Mouse (Mus musculus): ENCODE measurements at regions not wholly inside any gene's neighbourhood (a gene's known extent, or its start where the extent isn't known, plus 50 kb on each side); places are given as distances from the start of the nearest gene placed in this dataset.

DNA sequence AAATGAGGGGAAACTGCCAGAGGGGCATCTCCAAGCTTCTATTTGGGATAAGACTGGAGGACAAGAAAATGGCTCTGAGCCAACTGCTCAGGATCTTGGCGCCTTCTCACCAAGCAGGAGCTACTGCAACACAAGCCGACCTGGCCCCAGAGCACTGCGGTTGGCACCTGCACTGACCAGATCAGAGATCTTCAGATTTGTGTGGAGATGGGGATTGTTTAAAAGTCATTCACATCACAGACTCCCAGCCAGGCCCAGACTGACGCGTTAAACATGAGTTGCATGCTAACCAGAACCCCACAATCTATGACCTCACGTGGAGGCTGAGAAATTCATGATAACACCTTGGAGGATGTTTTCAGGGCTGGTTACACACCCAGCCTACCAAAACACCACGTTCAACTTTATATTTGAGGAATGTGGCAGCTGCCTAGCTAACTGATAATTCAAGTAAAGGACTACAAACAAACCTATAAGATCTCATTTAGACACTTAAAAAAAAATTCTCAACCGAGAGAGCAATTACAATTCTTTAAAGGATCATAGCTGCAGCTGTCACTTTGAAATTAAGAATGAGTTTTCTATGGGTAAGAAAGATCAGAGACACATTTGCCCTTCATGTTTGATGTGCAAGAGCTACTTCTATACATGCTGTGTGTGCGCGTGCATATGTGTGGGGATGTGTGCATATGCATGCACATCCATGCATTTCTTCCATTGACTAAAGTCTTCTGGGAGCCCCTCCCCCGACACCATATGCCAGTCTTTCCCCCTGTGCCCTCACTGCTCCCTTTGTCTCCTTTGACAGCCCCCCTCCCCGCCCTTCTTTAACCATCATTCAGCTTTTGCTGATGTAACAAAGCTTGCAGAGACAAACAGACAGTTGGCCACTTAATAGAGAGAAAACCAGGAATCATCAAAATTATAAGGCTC is 484.8 kb upstream of the Cited2 start:
- Histone ChIP-seq H3K4me2 (ENCODE audit: low read depth, low read length) (no peak overlapping the region), H3K9me3 (replicated peaks; ENCODE audit: control insufficient read depth, low read length) (no peaks in the 10 kb centered on the region), H3K27me3 (ENCODE audit: control insufficient read depth, insufficient read depth, low read length) (no peaks in the 10 kb centered on the region), H3K4me3 (ENCODE audit: low read length) (no peak overlapping the region), H3K27ac (ENCODE audit: low read length) (no peak overlapping the region), H3K4me1 (ENCODE audit: control insufficient read depth, insufficient read depth, low read length) (peaks cover 13% of the 10 kb centered on the region), H3K9ac (ENCODE audit: low read length) (no peak overlapping the region), H3K36me3 (ENCODE audit: control insufficient read depth, insufficient read depth) (no peaks in the 10 kb centered on the region)
- ATAC-seq (replicated peaks; ENCODE audit: extremely low read depth, insufficient read depth, low FRiP score): no peak
- WGBS: 69% methylated on average over 12 of the region's 12 CpGs

DNA sequence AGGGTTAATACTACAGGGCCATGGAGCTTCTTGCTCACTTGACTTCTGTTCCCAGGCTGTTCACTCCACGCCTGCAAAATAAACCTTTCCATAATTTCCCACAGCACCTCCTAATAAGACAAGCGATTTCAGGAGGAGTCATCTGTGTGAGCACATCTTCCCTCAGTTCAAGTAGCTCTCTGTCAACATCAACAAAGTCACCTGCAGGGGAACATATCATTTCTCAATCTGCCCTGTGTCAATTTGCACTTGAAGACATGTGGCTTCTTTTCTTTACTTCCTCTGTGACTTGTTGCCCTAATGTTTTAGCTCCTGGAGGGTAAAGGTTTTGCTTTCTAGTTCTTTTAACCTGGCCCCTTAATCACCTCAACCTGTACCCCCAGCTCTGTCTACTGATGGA is 474.7 kb upstream of the Cited2 start:
- ATAC-seq (replicated peaks; ENCODE audit: extremely low read depth, insufficient read depth, low FRiP score): no peak
- Histone ChIP-seq H3K27ac (ENCODE audit: low read length) (no peak overlapping the region), H3K4me2 (ENCODE audit: low read depth, low read length) (no peak overlapping the region), H3K4me3 (ENCODE audit: low read length) (no peak overlapping the region), H3K27me3 (ENCODE audit: control insufficient read depth, insufficient read depth, low read length) (no peaks in the 10 kb centered on the region), H3K36me3 (ENCODE audit: control insufficient read depth, insufficient read depth) (no peaks in the 10 kb centered on the region), H3K4me1 (ENCODE audit: control insufficient read depth, insufficient read depth, low read length) (no peaks in the 10 kb centered on the region), H3K9ac (ENCODE audit: low read length) (no peak overlapping the region), H3K9me3 (replicated peaks; ENCODE audit: control insufficient read depth, low read length) (no peaks in the 10 kb centered on the region)
- WGBS: 60% methylated on average over 2 of the region's 2 CpGs

DNA sequence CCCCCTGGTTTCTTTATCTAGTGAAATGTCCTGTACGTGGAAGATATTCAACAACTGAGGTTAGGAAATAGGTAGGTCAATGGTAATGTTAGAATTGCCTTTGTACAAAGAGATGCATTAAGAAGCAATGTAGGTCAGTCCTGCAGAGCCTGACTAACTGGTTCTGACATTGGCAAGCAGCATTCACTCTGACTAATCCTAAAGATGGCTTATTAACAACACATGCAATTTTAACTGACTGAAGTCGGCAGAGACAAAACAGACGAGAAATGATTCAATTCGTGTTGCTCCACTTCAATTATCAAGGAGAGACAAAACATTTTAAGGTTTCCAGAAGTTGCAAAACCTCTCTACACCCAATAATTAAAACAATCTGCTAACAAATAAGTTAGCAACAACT is 470.0 kb upstream of the Cited2 start:
- ATAC-seq (replicated peaks; ENCODE audit: extremely low read depth, insufficient read depth, low FRiP score): no peak
- Histone ChIP-seq H3K9ac (ENCODE audit: low read length) (no peak overlapping the region), H3K27me3 (ENCODE audit: control insufficient read depth, insufficient read depth, low read length) (no peaks in the 10 kb centered on the region), H3K36me3 (ENCODE audit: control insufficient read depth, insufficient read depth) (no peaks in the 10 kb centered on the region), H3K4me1 (ENCODE audit: control insufficient read depth, insufficient read depth, low read length) (no peaks in the 10 kb centered on the region), H3K4me2 (ENCODE audit: low read depth, low read length) (no peak overlapping the region), H3K9me3 (replicated peaks; ENCODE audit: control insufficient read depth, low read length) (no peaks in the 10 kb centered on the region), H3K27ac (ENCODE audit: low read length) (no peak overlapping the region), H3K4me3 (ENCODE audit: low read length) (no peak overlapping the region)
- WGBS: 80% methylated on average over 4 of the region's 4 CpGs

DNA sequence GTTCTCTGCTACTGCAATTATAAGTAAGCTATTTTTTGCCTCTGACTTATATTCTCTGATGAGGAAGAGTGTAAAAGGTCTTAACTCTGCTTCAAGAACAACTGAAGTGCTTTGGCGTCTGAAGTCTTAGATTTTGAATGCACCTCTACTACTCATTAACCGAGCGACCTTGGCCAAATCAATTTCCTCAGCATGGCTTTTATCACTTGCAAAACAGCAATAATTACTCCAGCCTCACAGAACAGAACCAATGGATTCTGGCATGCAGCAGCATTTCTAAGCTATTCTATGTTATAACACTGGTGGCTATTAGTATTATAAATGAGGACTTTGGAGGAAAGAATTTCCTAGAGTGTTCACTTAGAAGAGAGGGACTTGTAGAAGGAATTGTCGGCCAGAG is 462.9 kb upstream of the Cited2 start:
- 78% methylated on average over 4 of the region's 4 CpGs for WGBS
- Histone ChIP-seq H3K9me3 (replicated peaks; ENCODE audit: control insufficient read depth, low read length) (no peaks in the 10 kb centered on the region), H3K4me2 (ENCODE audit: low read depth, low read length) (no peak overlapping the region), H3K27me3 (ENCODE audit: control insufficient read depth, insufficient read depth, low read length) (no peaks in the 10 kb centered on the region), H3K27ac (ENCODE audit: low read length) (no peak overlapping the region), H3K4me1 (ENCODE audit: control insufficient read depth, insufficient read depth, low read length) (no peaks in the 10 kb centered on the region), H3K4me3 (ENCODE audit: low read length) (no peak overlapping the region), H3K9ac (ENCODE audit: low read length) (no peak overlapping the region), H3K36me3 (ENCODE audit: control insufficient read depth, insufficient read depth) (no peaks in the 10 kb centered on the region)
- ATAC-seq (replicated peaks; ENCODE audit: extremely low read depth, insufficient read depth, low FRiP score): no peak

- no peak overlapping the region for H3K27ac ChIP-seq (ENCODE audit: low read length)
- no peak overlapping the region for H3K4me3 ChIP-seq (ENCODE audit: low read length)
- H3K9me3 ChIP-seq (replicated peaks; ENCODE audit: control insufficient read depth, low read length): no peaks in the 10 kb centered on the region
- no peak overlapping the region for H3K9ac ChIP-seq (ENCODE audit: low read length)
- H3K27me3 ChIP-seq (ENCODE audit: control insufficient read depth, insufficient read depth, low read length): no peaks in the 10 kb centered on the region
- WGBS: 76% methylated on average over 4 of the region's 4 CpGs
- no peak for ATAC-seq (replicated peaks; ENCODE audit: extremely low read depth, insufficient read depth, low FRiP score)
- H3K4me1 ChIP-seq (ENCODE audit: control insufficient read depth, insufficient read depth, low read length): no peaks in the 10 kb centered on the region
- no peak overlapping the region for H3K4me2 ChIP-seq (ENCODE audit: low read depth, low read length)
- no peaks in the 10 kb centered on the region for H3K36me3 ChIP-seq (ENCODE audit: control insufficient read depth, insufficient read depth)
These were observed 462.4 kb upstream of the Cited2 start for GRCm38 (mm10) chr10:17260615-17261014.

DNA sequence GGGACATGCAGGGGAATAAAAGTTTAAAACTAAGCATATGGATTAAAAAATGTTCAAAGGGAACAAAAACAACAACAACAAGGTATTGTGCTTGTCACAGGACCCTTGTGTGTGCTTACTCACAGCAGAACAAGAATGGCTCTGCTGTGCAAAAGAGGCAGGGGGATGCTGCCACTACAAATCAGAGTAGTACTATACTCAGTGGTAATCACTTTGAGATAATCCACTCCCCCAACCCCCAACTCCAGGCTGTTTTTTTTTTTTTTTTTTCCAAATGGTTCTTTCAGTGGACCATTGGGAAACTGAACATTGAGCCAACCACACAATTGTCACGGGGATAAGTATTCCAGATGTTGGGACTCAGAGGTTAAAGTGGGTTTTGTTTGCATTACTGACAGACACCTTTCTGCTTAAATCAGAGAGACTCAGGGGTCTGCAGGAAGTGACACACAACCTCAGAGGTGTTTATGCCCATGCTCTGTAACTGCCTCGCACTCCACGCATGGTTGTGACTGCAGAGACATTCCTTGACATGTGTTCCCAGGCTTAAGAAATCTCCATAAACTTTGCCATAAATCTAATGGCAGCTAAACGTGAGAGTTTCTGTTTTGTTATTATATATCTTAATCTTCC is 461.7 kb upstream of the Cited2 start:
- no peak for ATAC-seq (replicated peaks; ENCODE audit: extremely low read depth, insufficient read depth, low FRiP score)
- no peak overlapping the region for H3K27ac ChIP-seq (ENCODE audit: low read length)
- no peaks in the 10 kb centered on the region for H3K27me3 ChIP-seq (ENCODE audit: control insufficient read depth, insufficient read depth, low read length)
- 61% methylated on average over 4 of the region's 4 CpGs for WGBS
- no peak overlapping the region for H3K9ac ChIP-seq (ENCODE audit: low read length)
- no peaks in the 10 kb centered on the region for H3K36me3 ChIP-seq (ENCODE audit: control insufficient read depth, insufficient read depth)
- H3K4me3 ChIP-seq (ENCODE audit: low read length): no peak overlapping the region
- no peak overlapping the region for H3K4me2 ChIP-seq (ENCODE audit: low read depth, low read length)
- no peaks in the 10 kb centered on the region for H3K4me1 ChIP-seq (ENCODE audit: control insufficient read depth, insufficient read depth, low read length)
- H3K9me3 ChIP-seq (replicated peaks; ENCODE audit: control insufficient read depth, low read length): no peaks in the 10 kb centered on the region

- Histone ChIP-seq H3K9me3 (replicated peaks; ENCODE audit: control insufficient read depth, low read length) (no peaks in the 10 kb centered on the region), H3K27me3 (ENCODE audit: control insufficient read depth, insufficient read depth, low read length) (no peaks in the 10 kb centered on the region), H3K4me3 (ENCODE audit: low read length) (no peak overlapping the region), H3K9ac (ENCODE audit: low read length) (no peak overlapping the region), H3K4me1 (ENCODE audit: control insufficient read depth, insufficient read depth, low read length) (no peaks in the 10 kb centered on the region), H3K36me3 (ENCODE audit: control insufficient read depth, insufficient read depth) (no peaks in the 10 kb centered on the region), H3K27ac (ENCODE audit: low read length) (no peak overlapping the region), H3K4me2 (ENCODE audit: low read depth, low read length) (no peak overlapping the region)
- no peak for ATAC-seq (replicated peaks; ENCODE audit: extremely low read depth, insufficient read depth, low FRiP score)
- 62% methylated on average over 3 of the region's 3 CpGs for WGBS
These were observed 461.2 kb upstream of the Cited2 start for GRCm38 (mm10) chr10:17261825-17262205.

DNA sequence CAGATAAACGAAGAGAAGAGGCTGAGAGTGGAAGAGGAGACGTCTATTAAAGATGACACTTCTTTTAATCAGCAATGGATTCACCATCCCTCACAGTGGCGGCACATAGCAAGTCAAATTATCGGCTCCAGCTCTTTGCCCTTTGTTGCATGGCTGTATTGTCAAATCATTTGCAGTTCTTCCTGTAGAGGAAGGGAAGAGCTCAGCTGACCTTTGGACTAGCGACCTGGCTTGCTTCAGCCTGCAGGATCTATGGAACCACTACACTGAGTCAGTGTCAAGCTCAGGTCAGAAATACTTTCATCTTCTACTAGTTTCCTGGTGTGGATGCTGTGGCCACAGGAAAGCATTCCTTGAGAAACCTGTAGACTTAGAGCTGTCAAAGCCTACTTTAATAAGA is 450.4 kb upstream of the Cited2 start:
- H3K9ac ChIP-seq (ENCODE audit: low read length): no peak overlapping the region
- no peak overlapping the region for H3K4me3 ChIP-seq (ENCODE audit: low read length)
- ATAC-seq (replicated peaks; ENCODE audit: extremely low read depth, insufficient read depth, low FRiP score): no peak
- WGBS: 73% methylated on average over 5 of the region's 5 CpGs
- no peaks in the 10 kb centered on the region for H3K4me1 ChIP-seq (ENCODE audit: control insufficient read depth, insufficient read depth, low read length)
- H3K27ac ChIP-seq (ENCODE audit: low read length): no peak overlapping the region
- no peaks in the 10 kb centered on the region for H3K36me3 ChIP-seq (ENCODE audit: control insufficient read depth, insufficient read depth)
- H3K4me2 ChIP-seq (ENCODE audit: low read depth, low read length): no peak overlapping the region
- no peaks in the 10 kb centered on the region for H3K27me3 ChIP-seq (ENCODE audit: control insufficient read depth, insufficient read depth, low read length)
- H3K9me3 ChIP-seq (replicated peaks; ENCODE audit: control insufficient read depth, low read length): peaks cover 5% of the 10 kb centered on the region

DNA sequence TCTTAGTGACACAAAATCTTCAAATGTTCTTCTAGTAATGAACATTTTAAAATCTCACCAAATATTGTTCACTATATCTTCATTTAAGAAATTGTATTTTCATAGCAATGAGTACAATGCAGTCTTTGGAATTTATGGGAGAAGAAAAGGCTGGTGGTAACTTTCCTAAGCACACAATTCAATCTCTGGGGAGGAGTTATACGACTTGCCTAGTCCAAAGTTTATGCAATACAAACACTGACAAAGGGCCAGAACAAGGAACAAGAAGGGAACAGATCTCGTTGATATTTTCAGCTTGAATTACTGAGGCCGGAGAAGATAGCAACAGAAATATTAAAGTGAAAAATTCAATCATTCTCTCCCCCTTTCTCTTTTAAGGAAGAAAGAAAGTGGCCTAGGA is 449.2 kb upstream of the Cited2 start:
- H3K27ac ChIP-seq (ENCODE audit: low read length): no peak overlapping the region
- H3K4me3 ChIP-seq (ENCODE audit: low read length): no peak overlapping the region
- no peaks in the 10 kb centered on the region for H3K4me1 ChIP-seq (ENCODE audit: control insufficient read depth, insufficient read depth, low read length)
- no peak overlapping the region for H3K9ac ChIP-seq (ENCODE audit: low read length)
- WGBS: 76% methylated on average over 3 of the region's 3 CpGs
- H3K9me3 ChIP-seq (replicated peaks; ENCODE audit: control insufficient read depth, low read length): peaks cover 8% of the 10 kb centered on the region
- H3K27me3 ChIP-seq (ENCODE audit: control insufficient read depth, insufficient read depth, low read length): no peaks in the 10 kb centered on the region
- no peak overlapping the region for H3K4me2 ChIP-seq (ENCODE audit: low read depth, low read length)
- ATAC-seq (replicated peaks; ENCODE audit: extremely low read depth, insufficient read depth, low FRiP score): no peak
- no peaks in the 10 kb centered on the region for H3K36me3 ChIP-seq (ENCODE audit: control insufficient read depth, insufficient read depth)
